Mouse (Mus musculus): ENCODE data around the gene Eddm3b. TPM values are rescaled to one million over a fixed set of nuclear protein-coding genes. Genes with fewer than 3 reads are reported as not detected.

Eddm3b gene
- polyA plus RNA-seq, 1 experiment from 2014 or later: 0.18 TPM

- no peaks in the 10 kb centered on the region for H3K36me3 ChIP-seq (ENCODE audit: control insufficient read depth, insufficient read depth)
- peak overlapping the region; percentile 76 for H3K4me3 ChIP-seq (ENCODE audit: low read depth, low read length)
- H3K4me2 ChIP-seq (replicated peaks; ENCODE audit: low read depth): peak overlapping the region; percentile 82
- H3K9ac ChIP-seq (ENCODE audit: low read depth, low read length): peak overlapping the region; percentile 68
- H3K4me1 ChIP-seq (replicated peaks; ENCODE audit: control insufficient read depth, insufficient read depth, low read length): no peaks in the 10 kb centered on the region; the same call in 1 of the 2 replicates
- H3K9me3 ChIP-seq (ENCODE audit: control insufficient read depth): no peaks in the 10 kb centered on the region
- ATAC-seq: peak; percentile 85
- no peaks in the 10 kb centered on the region for H3K27me3 ChIP-seq (replicated peaks; ENCODE audit: control insufficient read depth, insufficient read depth, low read length)
- peak overlapping the region; percentile 93 for H3K27ac ChIP-seq (ENCODE audit: low read depth, low read length)
- under 1% methylated on average over 34 of the region's 34 CpGs for WGBS
- TF ChIP-seq CTCF (IDR thresholded peaks at IDR 0.05; ENCODE audit: low read depth): no peak
Observed at GRCm38 (mm10) chr14:51088970-51089673, 25.1 kb upstream of the Eddm3b start.

DNA sequence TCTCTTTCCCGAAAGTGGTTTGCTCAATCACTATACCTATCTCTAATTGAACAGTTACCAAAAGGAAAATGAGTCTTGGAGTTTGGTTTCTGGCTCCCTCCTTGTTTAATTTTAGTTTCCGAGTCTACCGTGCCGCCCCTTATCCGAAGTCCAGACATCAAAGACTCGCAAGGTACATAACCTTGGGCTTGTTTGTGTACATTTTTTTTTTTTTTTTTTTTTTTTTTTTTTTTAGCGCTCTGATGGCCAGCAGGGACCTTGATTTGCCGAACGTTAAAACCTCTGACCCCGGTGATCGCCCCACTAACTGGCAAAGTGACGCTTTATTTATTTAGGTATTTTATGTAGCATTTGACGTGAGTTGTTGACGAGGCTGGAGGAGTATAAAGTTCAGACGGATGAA, 24.6 kb upstream of the Eddm3b start:
- H3K9me3 ChIP-seq (ENCODE audit: control insufficient read depth): no peaks in the 10 kb centered on the region
- H3K4me2 ChIP-seq (replicated peaks; ENCODE audit: low read depth): peak overlapping the region; percentile 82
- peak overlapping the region; percentile 93 for H3K27ac ChIP-seq (ENCODE audit: low read depth, low read length)
- peak; percentile 10 for ATAC-seq
- WGBS: under 1% methylated on average over 15 of the region's 15 CpGs
- H3K36me3 ChIP-seq (ENCODE audit: control insufficient read depth, insufficient read depth): no peaks in the 10 kb centered on the region
- TF ChIP-seq CTCF (IDR thresholded peaks at IDR 0.05; ENCODE audit: low read depth): no peak
- H3K27me3 ChIP-seq (replicated peaks; ENCODE audit: control insufficient read depth, insufficient read depth, low read length): no peaks in the 10 kb centered on the region
- no peaks in the 10 kb centered on the region; the same call in 1 of the 2 replicates for H3K4me1 ChIP-seq (replicated peaks; ENCODE audit: control insufficient read depth, insufficient read depth, low read length)
- H3K4me3 ChIP-seq (ENCODE audit: low read depth, low read length): peak overlapping the region; percentile 76
- peak overlapping the region; percentile 68 for H3K9ac ChIP-seq (ENCODE audit: low read depth, low read length)

DNA sequence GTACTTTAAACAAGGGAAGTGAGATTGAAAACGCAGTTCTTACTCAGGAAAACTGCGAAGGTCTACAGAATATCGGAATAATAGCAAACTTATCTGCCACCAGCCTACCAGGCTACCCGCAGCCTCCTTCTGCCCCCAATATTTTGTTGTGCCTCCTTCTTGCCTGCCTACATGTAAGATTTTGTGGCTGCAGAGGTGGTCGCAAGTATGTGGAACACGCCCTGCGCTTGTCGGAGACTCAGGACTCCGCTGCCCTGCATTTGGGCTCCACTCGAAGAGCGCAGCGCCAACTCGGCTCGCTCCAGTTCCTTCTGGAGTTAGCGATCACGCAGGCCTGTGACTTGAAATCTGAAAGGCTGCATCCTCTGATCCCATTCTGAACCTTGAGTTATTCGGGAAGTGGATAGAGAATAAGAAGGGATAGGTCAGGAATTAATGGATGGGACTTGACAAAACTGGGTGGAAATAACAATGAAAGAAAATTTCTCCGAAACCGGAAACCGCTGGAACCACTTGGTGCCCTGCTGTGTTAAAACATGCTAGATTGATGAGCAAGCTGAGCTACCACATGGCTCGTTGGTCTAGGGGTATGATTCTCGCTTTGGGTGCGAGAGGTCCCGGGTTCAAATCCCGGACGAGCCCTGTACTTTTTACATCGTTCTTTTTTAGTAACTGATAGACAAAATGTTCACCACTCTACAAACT, 24.0 kb upstream of the Eddm3b start:
- Histone ChIP-seq H3K9ac (ENCODE audit: low read depth, low read length) (peak overlapping the region; percentile 68), H3K9me3 (ENCODE audit: control insufficient read depth) (no peaks in the 10 kb centered on the region), H3K4me3 (ENCODE audit: low read depth, low read length) (peak overlapping the region; percentile 76), H3K4me2 (replicated peaks; ENCODE audit: low read depth) (peak overlapping the region; percentile 82), H3K36me3 (ENCODE audit: control insufficient read depth, insufficient read depth) (no peaks in the 10 kb centered on the region), H3K27me3 (replicated peaks; ENCODE audit: control insufficient read depth, insufficient read depth, low read length) (no peaks in the 10 kb centered on the region), H3K4me1 (replicated peaks; ENCODE audit: control insufficient read depth, insufficient read depth, low read length) (no peaks in the 10 kb centered on the region; the same call in 1 of the 2 replicates), H3K27ac (ENCODE audit: low read depth, low read length) (peak overlapping the region; percentile 93)
- no peak for TF ChIP-seq CTCF (IDR thresholded peaks at IDR 0.05; ENCODE audit: low read depth)
- under 1% methylated on average over 27 of the region's 27 CpGs for WGBS
- peak; percentile 50 for ATAC-seq

- 4% methylated on average over 33 of the region's 33 CpGs for WGBS
- ATAC-seq: no peak
- Histone ChIP-seq H3K27me3 (replicated peaks; ENCODE audit: control insufficient read depth, insufficient read depth, low read length) (no peaks in the 10 kb centered on the region), H3K4me2 (replicated peaks; ENCODE audit: low read depth) (peak within 1 kb of the TSS; percentile 82), H3K27ac (ENCODE audit: low read depth, low read length) (peak within 1 kb of the TSS; percentile 93), H3K36me3 (ENCODE audit: control insufficient read depth, insufficient read depth) (no peaks in the 10 kb centered on the region), H3K4me1 (replicated peaks; ENCODE audit: control insufficient read depth, insufficient read depth, low read length) (no peaks in the 10 kb centered on the region; the same call in 1 of the 2 replicates), H3K9me3 (ENCODE audit: control insufficient read depth) (no peaks in the 10 kb centered on the region), H3K4me3 (ENCODE audit: low read depth, low read length) (peak within 1 kb of the TSS; percentile 76), H3K9ac (ENCODE audit: low read depth, low read length) (peak within 1 kb of the TSS; percentile 68)
- no peak for TF ChIP-seq CTCF (IDR thresholded peaks at IDR 0.05; ENCODE audit: low read depth)
Observed at GRCm38 (mm10) chr14:51090921-51091900, 23.0 kb upstream of the Eddm3b start, which contains the start of the genes Rnase4 and Ang. Gene Rnase4, plus strand, starts transcription at chr14:51091077. Gene Ang, plus strand, starts transcription at chr14:51091150.

DNA sequence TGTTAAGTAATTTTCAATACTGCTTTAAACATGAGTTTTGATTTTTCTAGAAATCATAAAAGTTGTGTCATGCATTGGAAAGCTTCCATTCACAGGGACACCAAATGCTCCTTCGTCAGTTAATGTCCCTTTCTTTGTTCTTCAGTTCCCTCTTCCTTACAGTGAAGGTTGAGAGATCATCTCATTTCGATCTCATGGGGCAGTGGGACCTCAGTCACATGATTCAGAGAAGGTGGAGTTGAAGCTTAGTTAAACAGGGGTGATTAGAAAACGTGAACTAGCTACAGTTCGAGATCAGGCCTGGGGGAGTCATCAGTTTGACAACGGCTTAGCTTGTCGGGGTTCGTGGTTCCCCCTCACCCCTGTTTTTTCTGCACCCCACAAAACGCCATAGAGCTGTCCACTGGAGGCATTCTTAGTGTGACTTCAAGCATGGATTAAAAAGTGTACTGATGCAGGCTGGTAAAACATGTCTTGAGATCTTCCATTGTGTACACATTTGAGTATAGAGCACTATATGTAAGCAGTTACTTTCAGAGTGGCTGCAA, 22.1 kb upstream of the Eddm3b start:
- H3K27ac ChIP-seq (ENCODE audit: low read depth, low read length): 0 out of 2 replicates have a peak overlapping the region, but pooled peaks have one; percentile 28
- H3K4me2 ChIP-seq (replicated peaks; ENCODE audit: low read depth): peak overlapping the region; percentile 82
- 30% methylated on average over 8 of the region's 8 CpGs for WGBS
- TF ChIP-seq CTCF (IDR thresholded peaks at IDR 0.05; ENCODE audit: low read depth): no peak
- H3K36me3 ChIP-seq (ENCODE audit: control insufficient read depth, insufficient read depth): no peaks in the 10 kb centered on the region
- no peaks in the 10 kb centered on the region for H3K27me3 ChIP-seq (replicated peaks; ENCODE audit: control insufficient read depth, insufficient read depth, low read length)
- no peak for ATAC-seq
- no peaks in the 10 kb centered on the region for H3K9me3 ChIP-seq (ENCODE audit: control insufficient read depth)
- H3K9ac ChIP-seq (ENCODE audit: low read depth, low read length): no peak overlapping the region
- peak overlapping the region; percentile 76; the same call in 1 of the 2 replicates for H3K4me3 ChIP-seq (ENCODE audit: low read depth, low read length)
- no peaks in the 10 kb centered on the region; the same call in 1 of the 2 replicates for H3K4me1 ChIP-seq (replicated peaks; ENCODE audit: control insufficient read depth, insufficient read depth, low read length)

Data from intestine, postnatal 0 days (tissue).